Mouse (Mus musculus) hindlimb bud, embryonic 11.5 days (tissue): Measurements from ENCODE around the gene Esrp2.

Experiments
- DNase-seq: peaks from one replicate; pipeline ENCODE4 v3.0.0-alpha.2; 2012; ENCODE audit warnings: low read depth, low spot score; ENCODE audit errors: extremely low spot score

The Esrp2 gene

DNA sequence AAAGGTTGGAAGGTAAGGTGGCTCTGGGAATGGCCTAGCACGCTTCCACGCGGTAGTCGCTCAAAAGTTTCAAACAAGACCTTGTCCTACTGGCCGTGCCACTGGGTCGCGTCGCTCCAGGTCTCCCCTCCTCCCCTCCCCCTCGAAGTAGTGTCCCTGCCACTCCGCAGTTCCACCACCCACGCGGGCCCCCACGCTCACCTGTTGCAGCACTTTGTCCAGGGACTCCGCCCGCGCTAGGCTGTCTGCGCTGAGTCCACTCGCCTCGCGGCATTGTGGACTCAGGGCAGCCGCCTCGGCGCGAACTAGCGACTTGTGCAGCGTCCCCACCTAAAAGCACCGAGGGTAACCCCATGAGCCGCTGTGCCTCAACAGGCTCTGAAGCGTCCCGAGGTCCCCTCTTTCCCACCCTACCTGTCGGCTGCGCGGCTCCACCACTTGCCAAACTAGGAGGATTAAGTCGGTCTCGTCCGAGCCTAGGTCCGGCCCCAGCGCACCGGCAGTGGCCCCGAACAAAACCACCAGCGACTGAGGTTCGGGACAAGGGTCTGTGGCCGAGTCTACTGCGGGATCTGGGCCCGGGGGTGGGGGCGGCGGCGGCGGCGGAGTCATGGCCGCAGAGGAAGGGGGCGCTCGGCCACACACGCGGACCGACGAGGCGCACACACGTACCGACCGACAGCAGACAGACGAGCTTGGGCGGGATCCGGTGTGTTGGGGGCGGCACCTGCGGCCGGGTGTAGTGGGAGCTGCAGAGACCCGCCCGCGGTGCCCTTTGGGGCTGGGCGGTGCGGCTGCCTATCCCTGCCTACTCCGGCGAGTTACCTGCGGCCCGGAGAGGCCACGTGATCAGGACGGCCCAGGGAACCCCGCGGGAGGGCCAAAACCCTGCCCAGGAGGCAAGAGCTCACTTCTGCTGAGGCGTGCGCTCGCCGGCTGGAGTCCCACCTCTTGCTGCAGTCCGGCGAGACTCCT, at the start of gene Esrp2:
Gene Esrp2, minus strand, starts transcription at position 819 of the 975 bp plus-strand sequence.
- DNase-seq: no peak

DNA sequence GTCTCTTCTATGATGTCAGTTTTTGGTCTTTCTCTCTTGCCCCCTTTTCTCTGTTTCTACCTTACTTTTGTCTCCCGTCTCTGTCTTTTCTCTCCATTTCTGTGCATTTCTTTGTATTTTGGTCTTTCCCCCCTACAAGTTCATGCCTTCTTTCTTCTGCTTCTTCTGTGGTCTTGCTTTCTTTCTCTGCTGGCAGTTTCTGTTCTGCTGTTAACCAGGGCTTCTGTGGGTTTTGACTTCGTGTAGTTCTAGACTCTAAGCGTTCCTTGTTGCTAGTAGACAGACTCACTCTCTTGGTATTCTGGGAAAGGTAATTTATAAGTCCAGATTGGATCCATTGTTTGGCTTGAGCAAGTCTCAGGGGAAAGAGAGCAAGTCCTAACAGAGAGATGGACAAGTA, 49.6 kb upstream of the Esrp2 start:
- no peak for DNase-seq

DNA sequence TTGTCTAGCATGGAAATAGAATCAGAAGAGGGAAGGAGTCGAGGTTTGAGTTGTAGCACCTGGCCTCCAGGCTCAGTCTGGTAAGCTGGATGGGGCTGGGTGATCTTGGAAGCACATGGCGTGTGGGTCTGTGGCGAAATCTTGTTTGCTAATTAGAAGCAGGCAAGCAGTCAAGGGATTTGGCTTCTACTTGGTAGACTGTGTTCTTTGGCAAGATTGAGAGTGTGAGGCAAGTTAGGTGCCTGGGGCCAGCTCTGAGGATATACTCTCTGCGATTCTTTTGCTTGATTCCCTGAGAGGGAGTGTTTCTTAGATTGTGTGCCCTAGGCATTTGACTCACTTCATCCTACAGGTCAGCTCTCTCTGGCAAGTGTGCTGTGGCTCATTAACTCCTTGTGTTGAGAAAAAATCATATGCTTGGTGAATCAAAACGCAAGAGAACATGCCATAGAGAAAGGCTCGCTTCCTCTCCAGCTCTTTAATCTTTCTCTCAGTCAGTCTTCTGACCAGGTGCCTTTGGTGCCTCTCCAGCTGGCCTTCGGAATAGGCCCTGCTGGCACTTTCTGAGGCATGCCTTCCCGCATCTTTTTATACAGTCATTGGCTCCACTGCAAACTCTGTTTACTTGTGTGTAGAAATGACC, 49.0 kb upstream of the Esrp2 start:
- no peak for DNase-seq

DNA sequence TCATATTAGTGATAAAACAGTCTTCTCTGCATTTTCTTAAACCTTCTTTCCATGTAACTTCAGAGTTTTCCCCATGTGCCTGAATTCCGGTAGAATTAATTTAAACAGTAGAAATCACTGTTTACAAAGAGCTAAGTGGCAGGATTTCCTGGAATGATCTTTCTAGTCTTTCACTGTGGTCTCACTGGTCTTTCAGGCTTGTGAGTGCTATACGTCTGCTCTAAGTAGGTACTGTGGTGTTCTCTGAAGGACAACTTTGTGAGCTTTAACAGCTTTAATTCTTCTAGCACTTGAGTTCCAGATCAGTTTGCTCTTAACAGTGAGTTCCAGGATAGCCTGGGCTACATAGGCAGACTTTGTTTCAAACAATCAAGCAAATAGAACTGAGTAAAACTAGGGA, 41.7 kb upstream of the Esrp2 start:
- no peak for DNase-seq

DNA sequence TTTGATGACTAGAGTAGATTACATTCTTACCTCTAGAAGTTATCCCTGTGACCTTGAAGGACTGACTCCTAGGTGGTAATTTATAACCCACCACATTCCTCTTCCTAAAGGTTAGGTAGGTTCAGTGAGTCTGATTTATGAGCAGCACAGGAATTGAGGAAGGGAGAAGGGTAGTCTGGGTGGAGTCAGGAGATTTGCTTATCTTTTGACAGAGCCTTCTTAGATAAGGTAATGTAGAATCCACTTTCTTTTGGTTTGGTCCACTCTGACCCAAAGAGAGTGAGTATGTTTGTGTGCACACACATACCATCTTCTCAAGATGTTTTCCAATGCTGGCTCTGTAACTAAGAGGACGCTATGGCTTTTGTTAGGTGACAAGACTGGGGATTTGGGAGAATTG, 40.8 kb upstream of the Esrp2 start:
- no peak for DNase-seq

DNA sequence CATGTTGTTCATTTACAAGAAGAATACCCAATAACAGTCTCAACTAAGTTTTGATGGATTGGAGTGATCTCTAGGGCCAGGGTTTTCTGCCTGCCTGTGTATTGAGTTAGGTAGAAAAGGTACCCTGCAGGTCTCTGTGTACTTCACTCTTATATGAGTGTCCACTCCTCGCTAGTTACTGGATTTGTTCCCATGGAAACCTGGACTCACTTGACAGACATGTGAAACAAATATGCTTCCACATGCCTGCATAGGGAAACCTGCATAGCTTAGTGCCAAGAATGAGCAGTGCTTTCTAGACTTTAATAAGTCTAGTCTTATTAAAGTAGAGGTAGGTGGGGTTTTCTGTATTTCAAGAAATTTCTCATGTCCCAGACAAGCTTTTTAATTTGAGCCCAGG, 40.1 kb upstream of the Esrp2 start:
- no peak for DNase-seq

- no peak for DNase-seq
These were observed 36.8 kb upstream of the Esrp2 start for GRCm38 (mm10) chr8:106173566-106173965.

DNA sequence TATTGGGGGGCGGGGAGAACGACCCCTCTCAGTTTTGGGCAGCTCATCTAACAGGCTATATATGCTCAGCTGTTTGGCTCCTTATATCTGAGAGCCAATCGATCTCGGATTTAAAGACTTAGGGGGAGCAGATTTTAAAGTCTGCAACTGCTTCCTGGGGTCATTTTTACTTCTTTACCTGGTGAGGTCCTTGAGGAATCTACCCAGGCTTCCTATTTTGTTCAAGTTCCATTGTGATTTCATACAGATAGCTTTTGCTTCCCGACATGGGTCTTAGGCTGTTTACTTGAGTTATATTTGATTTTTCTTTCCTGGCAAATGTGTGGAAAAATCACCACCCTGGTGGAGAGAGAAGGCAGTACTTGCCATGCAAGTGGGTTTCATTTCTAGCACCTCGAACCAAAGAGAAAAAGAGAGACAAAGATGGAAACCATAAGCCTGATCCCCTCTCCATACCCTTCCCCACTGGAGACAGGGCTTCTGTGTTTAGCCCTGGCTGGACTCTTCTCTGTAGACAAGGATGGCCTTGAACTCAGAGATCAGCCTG, 33.2 kb upstream of the Esrp2 start:
- no peak for DNase-seq

DNA sequence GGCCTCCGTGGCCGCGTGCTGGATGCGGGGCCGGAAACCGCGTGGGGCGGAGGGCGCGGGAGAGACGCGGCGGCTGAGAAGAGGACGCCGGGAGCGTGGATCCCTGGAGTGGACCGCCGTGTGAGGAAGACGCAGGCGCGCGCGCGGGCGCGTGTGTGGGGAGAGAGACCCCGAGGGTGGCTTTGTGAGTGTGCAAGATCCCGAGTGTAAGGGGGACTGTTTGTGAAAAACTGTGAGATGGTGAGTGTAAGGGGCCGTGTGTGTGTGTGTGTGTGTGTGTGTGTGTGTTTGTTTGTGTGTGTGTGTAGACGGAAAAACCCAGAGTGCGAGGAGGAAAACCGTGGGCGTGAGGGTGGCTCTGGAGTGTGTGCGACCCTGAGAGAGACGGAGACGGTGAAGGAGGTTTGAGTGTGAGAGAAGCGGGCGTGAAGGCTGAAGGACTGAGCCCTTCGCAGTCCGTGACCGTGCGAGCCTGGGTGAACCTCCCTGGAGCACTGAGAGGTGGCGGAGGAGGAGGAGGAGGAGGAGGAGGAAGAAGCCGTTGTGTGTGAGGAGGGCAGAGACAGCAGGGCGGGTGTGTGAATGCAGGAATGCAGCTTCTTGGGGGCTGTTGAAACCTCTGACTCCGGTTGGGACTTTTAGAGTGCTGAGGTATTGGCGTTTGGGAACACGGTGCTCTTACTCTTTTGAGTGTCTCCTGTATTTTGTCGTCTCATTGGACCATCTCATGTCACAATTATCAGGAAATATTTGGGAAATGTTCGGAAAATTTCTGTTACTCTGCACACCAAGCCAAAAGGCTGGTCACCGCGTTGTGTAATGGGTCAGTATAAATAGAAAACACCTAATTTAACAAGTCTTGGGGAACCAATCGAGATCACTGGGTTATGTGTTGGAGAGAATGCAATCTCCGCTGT, 32.5 kb upstream of the Esrp2 start:
- no peak for DNase-seq

DNA sequence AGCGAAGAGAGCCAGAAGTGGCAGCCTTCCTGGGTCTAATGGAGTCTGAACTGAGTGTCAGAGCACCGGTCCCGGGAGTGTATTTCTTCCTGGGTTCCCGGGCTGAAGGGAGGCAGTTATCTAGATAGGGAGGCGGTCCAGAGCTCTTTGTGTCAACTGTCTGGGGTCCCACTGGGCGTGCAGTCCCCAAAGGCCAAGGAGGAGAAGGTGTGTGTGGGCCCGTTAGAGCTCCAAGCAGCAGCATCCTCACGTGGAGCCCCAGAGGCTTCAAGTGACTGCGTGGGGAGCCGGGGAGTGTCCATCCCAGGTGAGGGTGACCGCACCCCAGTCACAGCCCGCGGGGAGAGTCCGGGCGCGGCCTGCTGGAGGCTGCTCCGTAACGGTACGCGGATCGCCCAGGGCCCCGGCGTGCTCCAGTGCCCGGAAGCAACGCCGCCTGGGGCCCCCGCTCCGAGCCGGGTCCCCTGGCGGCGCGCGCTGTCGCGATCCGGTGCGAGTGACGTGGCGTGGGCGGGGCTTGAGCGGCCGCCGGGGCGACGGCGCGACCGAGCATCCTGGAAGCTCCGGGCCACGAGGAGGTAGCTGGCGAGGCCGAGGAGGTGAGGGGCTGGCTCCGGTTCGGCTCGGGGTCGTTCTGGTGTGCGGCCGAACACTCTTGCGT, 31.7 kb upstream of the Esrp2 start, which contains the start of gene Slc7a6:
Gene Slc7a6, plus strand, starts transcription at position 502 of the 661 bp plus-strand sequence.
- no peak for DNase-seq

- DNase-seq: no peak
These were observed 28.7 kb upstream of the Esrp2 start for GRCm38 (mm10) chr8:106165460-106165859.

DNA sequence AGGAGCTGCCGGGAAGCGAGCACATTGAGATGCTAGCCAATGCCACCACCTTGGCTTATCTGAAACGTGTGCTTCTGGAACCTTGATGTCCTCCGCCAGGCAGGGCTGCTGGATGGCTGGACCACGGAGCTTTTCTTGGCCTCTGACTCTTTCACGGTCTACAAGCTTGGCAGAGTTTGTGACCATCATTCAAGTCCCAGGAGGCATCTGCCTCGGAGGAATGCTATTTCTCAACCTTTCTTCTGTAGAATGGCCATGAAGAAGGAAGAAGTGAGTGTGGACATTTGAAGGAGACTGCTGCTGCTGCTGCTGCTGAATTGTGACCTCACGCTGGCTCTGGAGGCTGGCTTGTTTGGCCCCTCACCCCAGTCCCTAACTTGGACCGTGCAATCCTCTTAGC, 26.5 kb upstream of the Esrp2 start:
- no peak for DNase-seq

GRCm38 (mm10) chr8:106159876-106160275, 23.1 kb upstream of the Esrp2 start:
- DNase-seq: no peak

GRCm38 (mm10) chr8:106158381-106158780, 21.6 kb upstream of the Esrp2 start:
- no peak for DNase-seq

GRCm38 (mm10) chr8:106157419-106157818, 20.6 kb upstream of the Esrp2 start:
- DNase-seq: no peak

DNA sequence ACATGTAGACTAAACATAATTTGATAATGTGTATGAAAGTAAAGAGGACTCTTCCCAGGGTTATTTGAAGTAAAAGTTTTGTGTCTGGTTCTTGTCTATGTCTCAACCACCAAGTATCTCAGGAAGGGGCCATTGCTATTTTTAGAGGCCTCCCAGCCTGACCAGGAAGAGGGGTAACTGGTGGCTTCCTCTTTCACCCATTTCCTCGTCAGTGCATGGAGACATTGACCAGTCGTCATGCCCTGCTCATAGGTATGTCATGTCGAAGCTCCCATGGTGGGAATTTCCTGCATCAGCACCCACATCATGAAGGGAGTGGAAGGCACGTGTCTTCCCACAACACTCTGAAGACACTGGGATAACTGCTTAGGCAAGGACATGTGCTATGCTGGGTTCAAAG, 16.1 kb upstream of the Esrp2 start:
- no peak for DNase-seq

DNA sequence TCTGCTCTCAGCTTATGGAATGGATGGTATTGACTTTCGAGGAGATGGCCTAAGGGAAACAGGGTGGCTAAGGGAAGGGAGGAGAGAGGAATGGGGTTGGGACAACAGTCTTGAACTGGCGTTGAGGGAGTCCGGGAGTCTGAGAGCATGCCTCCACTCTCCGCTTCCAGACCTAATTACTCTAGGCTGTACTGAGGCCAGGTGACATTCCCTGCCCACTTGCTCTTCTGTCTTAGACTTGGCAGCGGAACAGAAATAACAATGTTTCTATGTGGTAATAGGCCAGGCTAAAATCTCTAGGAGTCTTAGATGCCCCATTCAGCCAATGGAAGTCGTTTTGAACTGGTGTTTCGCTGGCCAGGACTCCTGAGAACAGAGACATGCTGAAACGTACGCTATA, 14.3 kb upstream of the Esrp2 start:
- DNase-seq: no peak

DNA sequence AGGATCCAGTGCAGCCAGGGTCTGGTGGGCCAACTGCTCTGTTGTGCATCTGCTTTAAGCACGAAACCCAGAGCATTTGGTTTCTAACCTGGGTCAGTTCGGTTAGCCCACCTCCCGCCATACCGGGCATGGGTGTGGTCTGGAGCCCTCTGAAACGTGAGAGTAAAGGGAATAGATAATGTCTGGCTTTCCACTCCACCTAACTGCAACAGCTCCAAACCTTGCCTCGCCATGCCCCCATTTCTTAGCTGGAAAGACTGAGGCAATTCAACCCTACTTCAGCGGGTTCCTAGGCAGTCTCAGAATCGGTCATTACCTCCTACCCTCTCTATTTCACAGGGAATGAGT, 13.9 kb upstream of the Esrp2 start:
- DNase-seq: no peak

- DNase-seq: no peak
These were observed 13.3 kb upstream of the Esrp2 start, which contains the start of gene Pla2g15 for GRCm38 (mm10) chr8:106149801-106150652. Gene Pla2g15, plus strand, starts transcription at chr8:106150399.
